Mouse (Mus musculus): Measurements from ENCODE around the gene Themis.

Themis gene

GRCm38 (mm10) chr10:28668261-28668660 is at the start of gene Themis:
Gene Themis (plus strand): TSS chr10:28668360.
- peak in 1 of 2 experiments; percentile 34 for DNase-seq (ENCODE audit: low spot score in 2 of 2)

DNA sequence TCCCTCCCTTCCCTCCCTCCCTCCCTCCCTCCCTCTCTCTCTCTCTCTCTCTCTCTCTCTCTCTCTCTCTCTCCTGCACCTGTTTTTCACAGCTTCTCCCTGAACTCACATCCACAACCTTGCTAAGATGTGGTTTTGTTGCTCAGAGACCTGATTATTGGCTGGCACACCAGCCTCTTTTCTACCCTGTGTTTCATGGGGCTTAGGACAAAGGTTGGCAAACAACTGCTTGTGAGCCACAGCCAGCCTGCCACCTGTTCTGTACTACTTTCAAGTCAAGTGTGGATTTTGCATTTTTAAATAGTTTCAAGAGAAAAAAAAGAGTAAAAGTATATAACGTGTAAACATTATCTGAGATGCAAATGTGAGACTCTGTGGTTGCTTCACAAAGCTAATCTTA is 48.7 kb upstream of the Themis start:
- no peak for DNase-seq (ENCODE audit: low spot score in 2 of 2)

GRCm38 (mm10) chr10:28636096-28636495 is 32.1 kb upstream of the Themis start:
- DNase-seq (ENCODE audit: low spot score in 2 of 2) = no peak

- no peak for DNase-seq (ENCODE audit: low spot score in 2 of 2)
Measured at GRCm38 (mm10) chr10:28641887-28642286, 26.3 kb upstream of the Themis start.

GRCm38 (mm10) chr10:28647855-28648254 is 20.3 kb upstream of the Themis start:
- no peak for DNase-seq (ENCODE audit: low spot score in 2 of 2)

DNA sequence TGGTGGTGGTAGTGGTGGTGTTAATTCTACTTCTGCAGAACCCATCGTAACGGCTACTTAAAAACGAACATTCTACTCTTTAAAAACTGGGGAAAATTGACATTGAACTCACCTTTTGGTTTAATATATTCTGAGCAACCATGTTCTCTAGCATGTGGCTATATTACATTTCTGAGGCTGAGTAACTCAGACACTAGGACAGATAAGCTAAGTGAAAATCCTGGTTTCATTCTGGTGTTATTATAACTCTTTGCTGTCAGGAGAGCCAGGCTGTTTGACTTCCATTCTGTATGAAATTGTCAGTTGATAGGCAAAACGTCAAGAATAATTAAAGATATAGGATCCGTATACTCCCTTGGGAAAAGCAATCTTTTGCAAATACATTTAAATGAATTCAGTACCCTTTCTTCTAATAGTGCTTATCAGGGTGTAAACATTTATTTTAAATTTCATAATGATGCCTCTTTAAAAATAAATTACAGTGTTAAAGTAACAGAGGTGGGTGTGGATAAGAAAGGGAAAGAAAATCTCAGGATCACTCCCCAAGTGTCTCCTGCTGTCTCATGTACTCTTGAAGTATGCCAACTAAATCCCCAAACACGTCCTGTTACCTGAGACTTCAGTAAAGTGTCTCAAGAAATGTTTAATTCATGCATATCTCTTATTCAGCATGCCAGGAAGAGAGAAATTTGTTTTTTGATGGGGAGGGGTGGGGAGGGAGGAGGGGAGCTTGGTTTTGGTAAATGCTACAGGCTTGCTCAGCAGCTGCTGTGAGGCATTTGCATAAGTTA is 18.9 kb upstream of the Themis start:
- DNase-seq (ENCODE audit: low spot score in 2 of 2) = no peak

DNA sequence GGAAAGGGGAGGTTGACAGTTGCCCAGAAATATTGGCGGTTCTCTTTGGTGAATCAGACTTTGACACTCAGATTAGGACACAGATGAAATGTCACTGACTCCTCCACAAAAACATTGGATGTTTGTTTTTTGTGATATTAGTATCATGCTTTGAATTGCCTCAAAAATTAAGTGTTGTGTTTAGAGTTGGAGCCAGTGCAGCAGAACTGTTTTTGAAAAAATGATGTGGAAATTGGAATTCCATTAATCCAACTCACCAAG is 18.3 kb upstream of the Themis start:
- DNase-seq (ENCODE audit: low spot score in 2 of 2) = no peak

- no peak for DNase-seq (ENCODE audit: low spot score in 2 of 2)
Measured at GRCm38 (mm10) chr10:28651910-28652309, 16.2 kb upstream of the Themis start.

DNA sequence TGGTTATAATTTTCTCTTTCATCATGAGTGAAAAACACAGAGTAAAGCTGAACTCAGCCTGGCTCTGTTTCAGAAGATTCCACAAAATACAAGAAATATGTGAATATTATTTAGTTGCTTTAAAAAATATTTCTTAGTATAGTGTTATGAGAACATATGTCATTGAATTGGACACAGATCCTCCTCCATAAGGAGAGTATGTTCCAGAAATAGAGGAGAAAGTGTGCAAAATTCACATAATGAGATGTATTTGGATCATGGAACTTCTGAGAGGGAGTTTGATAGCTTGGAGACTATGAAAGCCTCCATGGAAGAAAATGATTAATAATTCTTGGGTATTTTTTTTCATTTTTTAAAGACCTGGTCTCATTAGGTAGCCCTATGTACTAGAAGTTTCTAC is 13.4 kb upstream of the Themis start:
- no peak for DNase-seq (ENCODE audit: low spot score in 2 of 2)

DNA sequence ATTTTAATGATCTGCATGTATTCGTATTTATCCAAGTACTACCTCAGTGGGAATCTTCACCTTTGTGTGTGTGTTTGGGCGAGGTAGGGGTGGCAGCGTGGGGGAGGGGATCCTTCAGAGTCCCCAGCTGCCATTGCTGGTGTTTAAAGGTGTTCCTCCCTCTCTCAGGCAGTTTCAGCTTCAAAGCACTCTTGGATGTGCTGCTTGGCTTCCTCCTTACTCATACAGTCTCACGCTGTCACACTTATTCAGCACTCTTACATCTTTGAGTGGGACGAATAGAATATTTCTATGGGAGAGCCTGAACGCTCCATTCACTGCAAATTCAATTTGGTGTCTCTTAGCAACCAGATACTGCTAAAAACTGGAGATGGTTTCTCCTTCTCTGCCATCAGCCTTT is 3.0 kb upstream of the Themis start:
- DNase-seq (ENCODE audit: low spot score in 2 of 2) = no peak

- DNase-seq (ENCODE audit: low spot score in 2 of 2) = no peak
Measured at GRCm38 (mm10) chr10:28673931-28674330, 5.8 kb downstream of the Themis start.

- no peak for DNase-seq (ENCODE audit: low spot score in 2 of 2)
Measured at GRCm38 (mm10) chr10:28675337-28675736, 7.2 kb downstream of the Themis start.

DNA sequence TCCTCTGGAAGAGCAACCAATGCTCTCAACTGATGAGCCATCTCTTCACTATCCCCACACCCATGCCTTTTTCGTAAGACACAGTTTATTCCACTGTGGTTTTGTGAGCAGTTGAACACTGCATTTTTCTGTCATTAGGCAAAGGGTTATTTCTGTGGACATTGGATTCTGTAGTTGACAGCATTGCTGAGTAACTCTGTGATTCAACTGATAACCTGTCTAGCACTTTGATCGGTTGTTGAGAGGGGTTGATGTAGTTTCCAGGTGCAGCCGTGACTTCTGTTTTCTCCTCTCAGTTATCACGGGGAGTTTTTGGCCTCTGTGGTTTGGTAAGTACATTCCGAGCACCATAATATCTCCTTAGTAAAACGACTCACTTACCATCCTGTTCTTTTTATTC is 26.8 kb downstream of the Themis start:
- no peak for DNase-seq (ENCODE audit: low spot score in 2 of 2)

DNA sequence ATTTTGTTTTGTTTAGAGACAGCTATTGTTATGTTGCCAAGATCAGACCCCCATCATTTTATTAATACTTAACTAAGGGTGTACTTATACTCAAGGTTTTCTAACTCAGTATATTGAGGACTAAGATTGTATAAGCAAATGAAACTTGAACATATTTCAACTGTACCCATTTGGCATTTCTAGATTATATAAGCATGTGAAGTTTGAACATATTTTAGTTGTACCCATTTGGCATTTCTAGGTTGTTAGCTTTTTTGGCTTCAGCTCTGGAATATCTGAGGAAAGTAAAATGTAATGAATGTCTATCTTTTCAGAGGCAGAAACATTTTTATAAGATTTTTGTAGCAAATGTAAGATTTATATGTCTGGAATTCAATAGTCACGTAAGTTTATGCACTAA is 27.9 kb downstream of the Themis start:
- DNase-seq (ENCODE audit: low spot score in 2 of 2) = no peak

GRCm38 (mm10) chr10:28698175-28698574 is 30.0 kb downstream of the Themis start:
- no peak for DNase-seq (ENCODE audit: low spot score in 2 of 2)

DNA sequence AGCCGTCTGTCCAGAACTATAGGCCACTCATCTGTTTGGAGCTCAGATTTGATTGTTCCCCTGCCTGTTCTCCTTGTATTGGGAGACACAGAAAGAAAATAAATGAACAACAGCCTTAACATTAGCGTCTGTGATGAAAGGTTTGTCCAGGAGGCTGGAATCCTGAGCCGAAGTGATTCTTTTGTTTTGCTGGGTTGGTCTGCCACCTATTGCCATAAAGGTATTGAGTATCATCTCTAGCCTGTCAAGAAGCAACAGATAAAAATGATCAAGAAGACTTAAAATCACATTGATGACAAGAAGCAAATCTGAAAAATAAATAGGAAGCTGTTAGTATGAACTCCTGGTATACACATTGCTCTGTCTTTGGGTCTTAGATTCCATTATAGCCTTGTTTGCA is 53.7 kb downstream of the Themis start:
- no peak for DNase-seq (ENCODE audit: low spot score in 2 of 2)

GRCm38 (mm10) chr10:28723266-28723665 is 55.1 kb downstream of the Themis start:
- DNase-seq (ENCODE audit: low spot score in 2 of 2) = no peak

GRCm38 (mm10) chr10:28730122-28730521 is 62.0 kb downstream of the Themis start:
- DNase-seq (ENCODE audit: low spot score in 2 of 2) = no peak

DNA sequence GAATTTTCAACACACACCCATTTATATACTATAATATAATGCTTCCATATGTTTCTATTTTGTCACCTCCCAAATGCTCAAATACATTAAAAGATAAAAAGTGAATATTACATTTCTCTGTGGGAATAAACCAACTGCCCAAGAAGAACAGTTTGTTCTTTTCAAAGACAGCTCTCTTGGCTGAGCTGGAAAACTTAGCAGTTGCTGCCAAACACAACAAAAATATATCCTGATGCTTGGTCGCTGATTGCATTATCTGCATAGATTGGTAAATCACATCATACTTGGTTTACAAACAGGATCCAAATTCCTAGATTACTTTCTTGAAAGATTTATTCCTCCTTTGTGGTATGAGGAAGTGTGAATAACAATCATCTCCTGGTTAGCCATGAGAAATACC is 69.8 kb downstream of the Themis start:
- DNase-seq (ENCODE audit: low spot score in 2 of 2) = no peak

DNA sequence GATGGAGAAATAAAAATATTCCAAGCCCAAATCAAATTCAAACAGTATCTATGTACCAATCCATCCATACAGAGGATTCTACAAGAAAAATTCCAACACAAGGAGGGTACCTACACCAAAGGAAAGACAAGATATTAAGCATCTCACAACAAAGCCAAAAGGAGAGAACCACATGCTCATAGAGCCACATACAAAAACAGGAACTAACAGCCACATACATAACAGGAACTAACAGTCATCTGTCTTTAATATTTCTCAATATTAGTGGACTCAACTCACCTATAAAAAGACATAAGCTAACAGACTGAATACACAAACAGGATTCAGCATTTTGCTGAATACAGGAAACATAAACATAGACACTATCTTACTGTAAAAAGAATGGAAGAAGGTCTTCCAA is 78.3 kb downstream of the Themis start:
- DNase-seq (ENCODE audit: low spot score in 2 of 2) = no peak

- DNase-seq (ENCODE audit: low spot score in 2 of 2) = no peak
Measured at GRCm38 (mm10) chr10:28753321-28753720, 85.2 kb downstream of the Themis start.

DNA sequence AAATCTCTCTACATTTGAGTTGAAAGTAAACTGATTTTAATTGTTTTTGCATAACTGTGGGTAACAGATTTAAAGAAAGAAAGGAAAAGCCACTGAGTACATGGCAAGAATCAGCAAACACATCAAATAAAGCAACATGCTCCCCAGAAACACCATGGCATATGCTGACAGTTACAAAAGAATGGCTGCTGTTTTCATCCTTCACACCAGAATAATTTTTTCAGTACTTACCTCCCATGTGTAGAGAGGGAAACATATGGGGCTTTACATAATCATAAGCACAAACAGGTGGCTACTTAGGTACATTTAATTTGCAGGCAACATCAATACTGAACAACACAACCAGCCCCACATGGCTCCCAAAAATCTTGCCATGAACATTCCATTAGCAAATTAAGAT is 86.8 kb downstream of the Themis start:
- no peak for DNase-seq (ENCODE audit: low spot score in 2 of 2)

DNA sequence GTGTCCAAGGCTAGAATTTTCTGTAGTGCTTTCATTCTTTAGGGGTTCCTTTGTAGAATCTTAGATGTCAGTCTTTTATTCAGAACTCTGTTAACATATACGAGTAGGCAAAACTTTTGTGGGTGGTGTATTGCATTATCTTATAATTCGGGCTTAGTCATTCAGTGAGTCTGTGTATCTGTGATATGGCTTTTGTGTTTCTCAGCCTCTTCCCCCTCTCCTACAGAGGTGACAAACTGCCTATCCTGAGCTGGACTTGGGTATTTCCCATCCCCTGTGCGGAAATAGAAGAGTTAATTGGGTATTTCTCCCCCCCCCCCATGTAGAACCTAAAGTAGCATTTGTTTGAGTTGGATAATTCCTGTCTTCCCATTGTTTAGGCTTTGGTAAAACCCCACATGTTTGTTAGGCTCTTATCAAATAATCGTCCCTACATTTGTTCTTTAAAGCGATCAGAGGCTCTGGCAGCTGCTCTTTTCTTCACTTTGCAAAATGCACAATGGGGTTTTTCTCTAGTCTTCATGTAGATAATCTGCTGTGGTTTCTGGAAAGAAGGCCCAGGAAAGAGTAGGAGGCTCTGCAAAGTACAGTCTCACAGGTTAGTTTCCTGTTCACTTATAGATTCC is 108.7 kb downstream of the Themis start:
- DNase-seq (ENCODE audit: low spot score in 2 of 2) = no peak

- no peak for DNase-seq (ENCODE audit: low spot score in 2 of 2)
Measured at GRCm38 (mm10) chr10:28799469-28799868, 131.3 kb downstream of the Themis start.
